Mouse (Mus musculus) myocyte (in vitro differentiated cells): ENCODE measurements around the gene Pisd. TPM values are rescaled to one million over a fixed set of nuclear protein-coding genes. Genes with fewer than 3 reads are reported as not detected.

Experiments
- H3K27me3 ChIP-seq: one replicate; pipeline ENCODE4 v1.6.1; 2011; ENCODE audit not compliant: control insufficient read depth, insufficient read depth, insufficient read length
- H3K36me3 ChIP-seq: one replicate; pipeline ENCODE4 v1.6.1; 2011; ENCODE audit not compliant: control insufficient read depth, insufficient read depth
- H3K4me2 ChIP-seq: one replicate; pipeline ENCODE4 v1.6.1; 2011; ENCODE audit warnings: low read depth, control low read depth
- H3K4me3 ChIP-seq: one replicate; pipeline ENCODE4 v1.5.1; 2011; ENCODE audit warnings: mild to moderate bottlenecking, control low read depth, moderate library complexity
- H3K79me2 ChIP-seq: one replicate; pipeline ENCODE4 v1.6.1; 2011; ENCODE audit not compliant: control insufficient read depth, insufficient read depth
- H3ac ChIP-seq: one replicate; pipeline ENCODE4 v1.6.1; 2011; ENCODE audit not compliant: control insufficient read depth, insufficient read length
- CEBPB ChIP-seq: IDR thresholded peaks from 2 replicates; pipeline ENCODE4 v1.6.1; 2011; ENCODE audit warnings: mild to moderate bottlenecking, moderate library complexity; ENCODE audit not compliant: poor library complexity, insufficient read depth, severe bottlenecking
- E2F4 ChIP-seq: IDR thresholded peaks from one replicate; pipeline ENCODE4 v1.6.1; 2011; ENCODE audit warnings: mild to moderate bottlenecking, control low read depth, moderate library complexity; ENCODE audit not compliant: insufficient read depth
- MAX ChIP-seq: IDR thresholded peaks from one replicate; pipeline ENCODE4 v1.6.1; 2011; ENCODE audit warnings: low read depth, mild to moderate bottlenecking, control low read depth
- MYOD1 ChIP-seq, 3 experiments: IDR thresholded peaks; one replicate each; pipeline ENCODE4 v1.6.1; 2011; ENCODE audit warnings: control low read depth in 2 of 3, low read depth in 2 of 3, mild to moderate bottlenecking in 2 of 3, moderate library complexity in 1 of 3; ENCODE audit not compliant: insufficient read length in 2 of 3, control insufficient read depth in 1 of 3
- MYOG ChIP-seq, 3 experiments: IDR thresholded peaks; one replicate each; pipeline ENCODE4 v1.6.1; 2011; ENCODE audit warnings: control low read depth in 2 of 3, low read depth in 2 of 3, mild to moderate bottlenecking in 2 of 3; ENCODE audit not compliant: insufficient read length in 2 of 3, control insufficient read depth in 1 of 3, insufficient read depth in 1 of 3
- POLR2A ChIP-seq: IDR thresholded peaks from one replicate; pipeline ENCODE4 v1.6.1; 2011; ENCODE audit warnings: low read depth, mild to moderate bottlenecking, control low read depth, moderate library complexity; ENCODE audit not compliant: insufficient read length
- POLR2AphosphoS2 ChIP-seq: IDR thresholded peaks from one replicate; pipeline ENCODE4 v1.6.1; 2011; ENCODE audit warnings: low read depth, control low read depth; ENCODE audit not compliant: insufficient read length
- REST ChIP-seq: IDR thresholded peaks from one replicate; pipeline ENCODE4 v1.6.1; 2011; ENCODE audit warnings: mild to moderate bottlenecking, control low read depth, moderate library complexity; ENCODE audit not compliant: insufficient read depth, insufficient read length
- SRF ChIP-seq: IDR thresholded peaks from one replicate; pipeline ENCODE4 v1.6.1; 2011; ENCODE audit warnings: low read depth; ENCODE audit not compliant: control insufficient read depth, insufficient read length
- TCF12 ChIP-seq: IDR thresholded peaks from one replicate; pipeline ENCODE4 v1.6.1; 2011; ENCODE audit warnings: mild to moderate bottlenecking, control low read depth; ENCODE audit not compliant: poor library complexity, insufficient read depth, severe bottlenecking
- TCF3 ChIP-seq: IDR thresholded peaks from one replicate; pipeline ENCODE4 v1.6.1; 2011; ENCODE audit warnings: low read depth, control low read depth; ENCODE audit not compliant: insufficient read length
- USF1 ChIP-seq: IDR thresholded peaks from one replicate; pipeline ENCODE4 v1.6.1; 2011; ENCODE audit warnings: low read depth, mild to moderate bottlenecking, control low read depth, moderate library complexity
- polyA plus RNA-seq: library from polyadenylated mRNA; unstranded; fragments of >200 nt; fragmentation: generic; extraction: Trizol; gene quantifications from one replicate; pipeline ENCODE4 v1.2.1, GENCODE M21; 2012; ENCODE audit warnings: missing spikeins

The Pisd gene
- polyA plus RNA-seq, 1 experiment: 58.8 TPM

DNA sequence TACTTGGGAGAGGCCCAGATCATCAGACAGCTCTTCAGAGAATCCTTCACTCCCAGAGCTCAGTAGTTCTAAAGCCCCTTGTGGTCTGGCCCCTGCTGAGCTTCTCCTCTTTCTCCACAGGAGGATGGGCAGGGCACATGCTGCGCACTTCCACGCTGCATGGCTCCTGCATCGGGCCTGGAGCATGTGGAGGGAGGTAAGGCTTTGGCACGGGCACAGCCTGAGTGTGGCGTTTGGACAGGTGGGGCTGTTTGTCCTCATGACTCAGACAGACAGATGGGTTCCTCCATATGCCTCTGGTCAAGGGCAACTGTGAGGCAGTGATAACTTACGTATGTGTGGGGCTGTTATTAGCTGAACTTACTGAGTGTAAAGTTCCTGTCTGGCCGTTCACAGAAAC lies 63.2 kb downstream of the Pisd start:
- Histone ChIP-seq H3K4me2 (peak overlapping the region; percentile 22), H3K4me3 (no peak overlapping the region), H3K27me3 (no peaks in the 10 kb centered on the region), H3K79me2 (no peaks in the 10 kb centered on the region), H3K36me3 (no peaks in the 10 kb centered on the region), H3ac (no peak overlapping the region)
- TF ChIP-seq TCF3 (no peak), MYOG (IDR thresholded peaks at IDR 0.05; ENCODE audit: control insufficient read depth in 1 of 3, insufficient read depth in 1 of 3, insufficient read length in 2 of 3, low read depth in 2 of 3) (peak in 2 of 3 experiments; percentile 45 to 76), MYOD1 (IDR thresholded peaks at IDR 0.05; ENCODE audit: control insufficient read depth in 1 of 3, insufficient read length in 2 of 3, low read depth in 2 of 3) (peak in 2 of 3 experiments; percentile 70 to 84), USF1 (no peak), MAX (no peak)

DNA sequence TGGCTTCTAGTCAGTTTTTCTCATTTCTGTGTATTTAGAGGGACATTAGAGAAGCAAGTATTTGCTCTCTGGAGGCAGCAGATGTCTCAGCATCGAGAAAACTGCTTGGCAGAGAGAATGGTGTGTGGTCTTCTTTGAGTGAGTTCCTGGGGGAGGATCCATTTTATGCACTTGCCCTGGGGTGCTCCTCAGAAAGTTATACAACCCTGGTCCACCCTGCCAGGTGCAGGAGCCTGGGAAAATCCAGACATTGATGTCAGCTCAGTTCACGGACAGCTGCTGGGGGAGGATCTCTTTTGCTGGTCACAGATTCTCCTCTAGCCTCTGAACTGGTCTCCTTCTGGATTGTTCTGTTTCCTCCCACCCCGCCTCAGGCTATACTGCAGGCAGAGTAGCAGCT lies 64.1 kb downstream of the Pisd start:
- Histone ChIP-seq H3K4me2 (peak overlapping the region; percentile 41), H3K79me2 (no peaks in the 10 kb centered on the region), H3ac (no peak overlapping the region), H3K27me3 (no peaks in the 10 kb centered on the region), H3K36me3 (no peaks in the 10 kb centered on the region), H3K4me3 (no peak overlapping the region)
- TF ChIP-seq E2F4: no peak
- no peak for TF ChIP-seq TCF3
- TF ChIP-seq REST: no peak
- no peak for TF ChIP-seq POLR2AphosphoS2
- no peak for TF ChIP-seq USF1
- no peak for TF ChIP-seq CEBPB
- TF ChIP-seq TCF12: peak; percentile 31
- TF ChIP-seq SRF: no peak
- TF ChIP-seq MYOD1 (IDR thresholded peaks at IDR 0.05; ENCODE audit: control insufficient read depth in 1 of 3, insufficient read length in 2 of 3, low read depth in 2 of 3): peak; percentile 52 to 64 (median 64)
- TF ChIP-seq MYOG (IDR thresholded peaks at IDR 0.05; ENCODE audit: control insufficient read depth in 1 of 3, insufficient read depth in 1 of 3, insufficient read length in 2 of 3, low read depth in 2 of 3): peak in 2 of 3 experiments; percentile 47 to 50
- no peak for TF ChIP-seq MAX
- TF ChIP-seq POLR2A: no peak

DNA sequence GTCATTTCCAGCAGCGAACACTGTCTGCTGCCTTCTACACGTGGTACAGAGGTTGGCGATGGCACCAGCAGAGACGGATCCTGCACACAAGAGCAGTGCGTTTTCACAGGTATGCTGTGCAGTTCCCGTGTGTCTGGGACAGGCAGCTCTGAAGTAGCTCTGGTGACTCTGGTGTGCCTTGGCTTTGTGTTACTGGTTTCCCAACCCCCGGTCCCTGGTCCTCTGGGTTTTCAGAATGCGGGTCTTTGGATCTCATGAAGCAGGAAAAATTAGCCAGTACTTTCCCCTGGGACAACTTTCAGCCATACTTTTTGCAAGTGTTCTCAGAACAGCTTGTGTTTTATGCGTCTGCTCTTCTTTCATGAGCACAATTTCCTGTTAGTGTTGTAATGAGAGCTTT lies 65.0 kb downstream of the Pisd start:
- no peaks in the 10 kb centered on the region for H3K27me3 ChIP-seq
- TF ChIP-seq REST (no peak), TCF3 (no peak), MYOD1 (IDR thresholded peaks at IDR 0.05; ENCODE audit: control insufficient read depth in 1 of 3, insufficient read length in 2 of 3, low read depth in 2 of 3) (no peak), TCF12 (no peak), USF1 (no peak), E2F4 (no peak)
- no peak overlapping the region for H3K4me2 ChIP-seq
- H3ac ChIP-seq: no peak overlapping the region
- H3K36me3 ChIP-seq: no peaks in the 10 kb centered on the region
- H3K4me3 ChIP-seq: no peak overlapping the region
- H3K79me2 ChIP-seq: no peaks in the 10 kb centered on the region

DNA sequence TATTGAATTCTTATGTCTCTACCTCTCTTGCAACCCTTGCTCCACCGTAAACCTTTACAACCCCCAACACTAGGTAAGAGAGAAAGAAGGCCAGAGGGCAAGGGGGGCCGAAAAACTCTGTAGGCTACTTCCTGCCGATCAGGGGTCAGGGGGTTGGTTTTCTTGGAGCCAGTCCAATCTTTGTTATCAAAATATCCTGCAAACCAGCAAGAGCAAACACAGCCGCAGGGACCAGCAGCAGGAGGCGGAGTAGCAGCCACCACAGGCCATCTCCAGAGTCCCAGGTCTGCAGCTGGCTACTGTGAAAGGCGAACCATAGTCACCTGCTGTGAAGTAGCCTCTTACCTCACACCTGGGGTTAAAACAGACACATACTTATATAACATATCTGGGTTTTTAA lies 66.5 kb downstream of the Pisd start:
- no peaks in the 10 kb centered on the region for H3K27me3 ChIP-seq
- H3K79me2 ChIP-seq: no peaks in the 10 kb centered on the region
- H3ac ChIP-seq: no peak overlapping the region
- H3K36me3 ChIP-seq: no peaks in the 10 kb centered on the region
- H3K4me3 ChIP-seq: no peak overlapping the region
- no peak overlapping the region for H3K4me2 ChIP-seq
- TF ChIP-seq MYOG (IDR thresholded peaks at IDR 0.05; ENCODE audit: control insufficient read depth in 1 of 3, insufficient read depth in 1 of 3, insufficient read length in 2 of 3, low read depth in 2 of 3) (no peak), POLR2A (no peak), TCF3 (no peak), SRF (no peak), MAX (no peak), TCF12 (no peak), USF1 (no peak), CEBPB (no peak), POLR2AphosphoS2 (no peak), MYOD1 (IDR thresholded peaks at IDR 0.05; ENCODE audit: control insufficient read depth in 1 of 3, insufficient read length in 2 of 3, low read depth in 2 of 3) (no peak), E2F4 (no peak), REST (no peak)

DNA sequence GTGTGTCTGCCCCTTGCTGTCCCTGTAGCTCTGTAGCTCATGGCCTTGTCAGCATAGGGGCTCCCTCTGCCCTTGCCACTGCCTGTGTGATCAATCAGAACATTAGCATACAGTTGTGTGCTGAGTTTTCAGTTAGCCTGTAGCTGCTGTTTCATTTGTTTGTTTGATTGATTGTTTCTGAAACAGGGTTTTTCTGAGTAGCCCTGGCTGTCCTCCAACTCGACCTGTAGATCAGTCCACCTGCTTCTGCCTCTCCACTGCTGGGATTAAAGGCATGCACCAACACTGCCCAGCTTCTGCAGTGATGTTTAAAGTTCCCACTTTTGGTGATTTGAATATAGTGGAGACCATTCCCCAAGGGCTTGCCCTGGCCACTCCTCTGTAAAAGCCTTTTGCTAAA lies 67.7 kb downstream of the Pisd start:
- Histone ChIP-seq H3K36me3 (no peaks in the 10 kb centered on the region), H3K4me2 (no peak overlapping the region), H3K27me3 (no peaks in the 10 kb centered on the region), H3K79me2 (no peaks in the 10 kb centered on the region), H3ac (no peak overlapping the region), H3K4me3 (no peak overlapping the region)
- TF ChIP-seq MYOD1 (IDR thresholded peaks at IDR 0.05; ENCODE audit: control insufficient read depth in 1 of 3, insufficient read length in 2 of 3, low read depth in 2 of 3): no peak
- no peak for TF ChIP-seq POLR2A
- no peak for TF ChIP-seq CEBPB
- no peak for TF ChIP-seq USF1
- TF ChIP-seq MAX: no peak
- TF ChIP-seq TCF3: no peak
- no peak for TF ChIP-seq E2F4
- no peak for TF ChIP-seq SRF
- TF ChIP-seq REST: no peak
- TF ChIP-seq POLR2AphosphoS2: no peak
- TF ChIP-seq TCF12: no peak
- no peak for TF ChIP-seq MYOG (IDR thresholded peaks at IDR 0.05; ENCODE audit: control insufficient read depth in 1 of 3, insufficient read depth in 1 of 3, insufficient read length in 2 of 3, low read depth in 2 of 3)
